Mouse (Mus musculus) erythroblast, embryonic 14.5 days (primary cell): Measurements from ENCODE around the gene Efr3b.

Experiments used
- GATA1 ChIP-seq: IDR thresholded peaks from 2 replicates; pipeline ENCODE4 v1.6.1; 2012; ENCODE audit warnings: low read length, inconsistent platforms, mixed read lengths
- TAL1 ChIP-seq: IDR thresholded peaks from 3 replicates; pipeline ENCODE4 v1.6.1; 2012; ENCODE audit warnings: low read length, inconsistent platforms, mixed read lengths

GRCm38 (mm10) chr12:3956351-3956750 lies 82.4 kb downstream of the Efr3b start:
- TF ChIP-seq TAL1 (no peak), GATA1 (no peak)
